Mouse (Mus musculus) embryonic facial prominence, embryonic 13.5 days (tissue): ENCODE results near the gene Trp53tg5. TPM values are rescaled to one million over a fixed set of nuclear protein-coding genes. Genes with fewer than 3 reads are reported as not detected.

Experiments
- ATAC-seq: fragments of 200-750 bp; cut with Nextera tagmentation; 2 replicates; pipeline ENCODE4 v1.8.0; 2017; ENCODE audit warnings: low read depth; ENCODE audit not compliant: insufficient number of reproducible peaks, insufficient read depth, low FRiP score, low TSS enrichment
- H3K27ac ChIP-seq: fragments of 300-500 bp; sonication (generic); 2 replicates; pipeline ENCODE4 v1.5.1; 2015; ENCODE audit warnings: moderate library complexity, mild to moderate bottlenecking, inconsistent platforms
- H3K27me3 ChIP-seq: fragments of 300-500 bp; sonication (generic); 2 replicates; pipeline ENCODE4 v1.6.1; 2015; ENCODE audit warnings: mild to moderate bottlenecking, inconsistent platforms
- H3K36me3 ChIP-seq: fragments of 300-500 bp; sonication (generic); 2 replicates; pipeline ENCODE4 v1.6.1; 2015; ENCODE audit warnings: mild to moderate bottlenecking, inconsistent platforms
- H3K4me1 ChIP-seq: fragments of 300-500 bp; sonication (generic); 2 replicates; pipeline ENCODE4 v1.6.1; 2015; ENCODE audit warnings: inconsistent platforms
- H3K4me2 ChIP-seq: fragments of 300-500 bp; sonication (generic); 2 replicates; pipeline ENCODE4 v1.6.1; 2015; ENCODE audit warnings: moderate library complexity, mild to moderate bottlenecking, inconsistent platforms
- H3K4me3 ChIP-seq: fragments of 300-500 bp; sonication (generic); 2 replicates; pipeline ENCODE4 v1.5.1; 2015; ENCODE audit warnings: mild to moderate bottlenecking, inconsistent platforms
- H3K9ac ChIP-seq: fragments of 300-500 bp; sonication (generic); 2 replicates; pipeline ENCODE4 v1.6.1; 2015; ENCODE audit warnings: mild to moderate bottlenecking, inconsistent platforms
- H3K9me3 ChIP-seq: fragments of 300-500 bp; sonication (generic); 2 replicates; pipeline ENCODE4 v1.6.1; 2016; ENCODE audit warnings: inconsistent platforms
- WGBS: fragments of 180-500 bp; shearing (Covaris S2); methylation state at CpG from one replicate; pipeline ENCODE4 v1.1.7; 2015; ENCODE audit warnings: mixed read lengths; 5-methylcytosine and 5-hydroxymethylcytosine counted together
- polyA plus RNA-seq: library from polyadenylated mRNA; unstranded; fragments of >200 nt; fragmentation: Nextera tagmentation; extraction: Ambion mirVana; gene quantifications from 2 replicates; pipeline ENCODE4 v1.2.1, GENCODE M21; 2015

Trp53tg5 gene
- polyA plus RNA-seq, 1 experiment from 2014 or later = not detected

DNA sequence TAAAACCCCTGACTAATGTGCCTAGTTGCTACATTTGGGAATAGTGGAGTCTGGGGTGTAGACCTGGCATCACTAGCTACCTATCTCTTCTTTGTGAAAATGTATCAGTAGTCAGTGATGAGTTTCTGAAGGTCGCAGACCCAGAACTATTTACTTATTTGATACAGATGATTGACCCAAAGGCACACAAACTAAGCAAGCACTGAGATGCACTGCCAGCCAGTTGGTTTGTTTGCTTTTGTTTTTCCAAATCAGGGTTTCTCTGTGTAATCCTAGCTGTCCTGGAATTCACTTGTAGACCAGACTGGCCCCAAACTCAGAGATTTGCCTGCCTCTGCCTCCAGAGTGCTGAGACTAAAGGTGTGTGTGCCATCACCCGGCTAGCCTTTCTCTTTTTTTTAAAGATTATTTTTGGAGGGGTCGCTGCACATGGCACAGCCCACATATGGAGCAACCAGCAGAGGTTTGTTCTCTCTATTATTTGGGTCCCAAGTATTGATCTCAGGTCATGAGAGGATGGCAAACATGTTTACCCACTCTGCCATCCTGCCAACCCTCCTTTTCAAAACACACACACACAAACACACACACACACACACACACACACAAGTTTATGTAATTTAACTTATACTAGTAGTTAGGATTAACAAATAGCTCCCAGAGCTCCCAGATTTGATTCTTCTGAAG lies 28.0 kb downstream of the Trp53tg5 start:
- no peak overlapping the region for H3K4me3 ChIP-seq
- H3K9me3 ChIP-seq = no peaks in the 10 kb centered on the region
- H3K9ac ChIP-seq = no peak overlapping the region
- WGBS = 83% methylated on average over 3 of the region's 3 CpGs
- no peak overlapping the region for H3K4me2 ChIP-seq
- H3K27me3 ChIP-seq = no peaks in the 10 kb centered on the region
- H3K36me3 ChIP-seq = no peaks in the 10 kb centered on the region
- H3K27ac ChIP-seq = no peak overlapping the region
- peaks cover 42% of the 10 kb centered on the region for H3K4me1 ChIP-seq
- no peak for ATAC-seq

DNA sequence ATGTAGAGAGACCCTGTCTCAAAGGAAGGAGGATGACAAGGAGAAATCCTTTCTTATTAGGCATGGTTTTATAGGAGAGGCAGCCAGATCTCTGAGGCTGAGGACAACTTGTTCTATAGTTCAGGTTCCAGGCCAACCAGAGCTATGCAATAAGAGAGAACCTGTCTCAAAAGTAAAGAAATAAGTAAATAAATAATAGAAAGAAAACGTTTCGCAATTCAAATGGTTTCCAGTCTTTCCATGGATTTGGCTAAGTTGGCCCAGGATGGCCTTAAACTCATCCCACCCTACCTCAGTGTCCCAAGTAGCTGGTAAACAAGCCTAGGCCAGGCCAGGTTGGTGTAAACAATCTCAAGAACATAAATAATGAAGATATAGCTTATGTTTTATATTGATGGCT lies 28.8 kb downstream of the Trp53tg5 start:
- Histone ChIP-seq H3K4me3 (no peak overlapping the region), H3K27ac (no peak overlapping the region), H3K27me3 (no peaks in the 10 kb centered on the region), H3K9me3 (no peaks in the 10 kb centered on the region), H3K9ac (no peak overlapping the region), H3K36me3 (no peaks in the 10 kb centered on the region; the same call in 1 of the 2 replicates), H3K4me2 (no peak overlapping the region), H3K4me1 (peaks cover 48% of the 10 kb centered on the region)
- no peak for ATAC-seq
- 87% methylated on average over 2 of the region's 2 CpGs for WGBS

DNA sequence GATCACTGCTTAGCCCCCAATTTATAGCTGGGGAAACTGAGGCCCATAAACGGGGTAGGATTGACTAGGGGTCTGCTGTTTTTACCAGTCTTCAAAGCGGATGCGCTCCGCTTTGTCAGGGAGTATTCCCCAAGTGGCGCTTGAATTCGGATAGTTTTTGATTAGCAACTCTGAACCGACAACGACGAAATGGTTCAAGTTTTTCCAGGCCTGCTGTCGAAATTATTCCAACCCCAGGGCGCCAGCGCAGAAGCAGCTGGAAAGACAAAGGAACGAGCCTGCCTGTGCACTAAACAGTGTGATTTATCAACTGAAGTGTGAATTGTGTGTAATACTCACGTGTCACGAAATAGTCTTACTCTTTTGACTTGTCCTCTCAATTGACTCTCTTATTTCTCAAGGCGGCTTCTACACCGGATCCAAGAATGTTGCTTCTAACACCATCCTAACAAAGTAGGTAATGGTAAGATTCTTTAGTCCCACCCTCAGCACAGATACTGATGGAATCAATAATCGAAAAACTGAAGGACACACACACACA lies 30.0 kb downstream of the Trp53tg5 start, which contains the start of gene Sdc4:
TSS of gene Sdc4 (minus strand) at position 428 of the 541 bp plus-strand sequence.
- peak within 1 kb of the TSS; percentile 76 for H3K4me3 ChIP-seq
- no peak for ATAC-seq
- peak within 1 kb of the TSS; percentile 89 for H3K9ac ChIP-seq
- H3K27me3 ChIP-seq = no peaks in the 10 kb centered on the region
- 9% methylated on average over 18 of the region's 18 CpGs for WGBS
- peak within 1 kb of the TSS; percentile 80 for H3K4me2 ChIP-seq
- no peaks in the 10 kb centered on the region for H3K9me3 ChIP-seq
- no peaks in the 10 kb centered on the region; the same call in 1 of the 2 replicates for H3K36me3 ChIP-seq
- H3K27ac ChIP-seq = peak within 1 kb of the TSS; percentile 85
- peaks cover 48% of the 10 kb centered on the region for H3K4me1 ChIP-seq

DNA sequence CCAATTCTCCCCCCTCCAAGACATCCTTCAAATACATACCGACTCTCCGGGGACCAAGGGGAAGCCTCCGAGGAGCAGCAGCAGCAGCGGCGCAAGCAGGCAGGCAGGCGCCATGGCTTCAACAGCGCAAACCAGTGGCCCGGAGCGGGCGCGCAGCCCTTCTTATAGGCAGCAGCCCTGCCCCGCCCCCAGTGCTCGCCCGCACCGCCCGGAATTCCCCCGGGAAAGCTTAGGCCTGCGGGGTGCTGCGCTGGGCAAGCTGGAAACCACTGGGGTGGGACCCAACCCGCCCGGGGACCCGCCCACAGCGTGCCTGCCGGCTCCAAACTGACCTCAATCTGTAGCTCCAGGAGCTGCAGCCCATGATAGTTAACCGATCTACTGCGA lies 30.5 kb downstream of the Trp53tg5 start:
- Histone ChIP-seq H3K9me3 (no peaks in the 10 kb centered on the region), H3K36me3 (no peaks in the 10 kb centered on the region; the same call in 1 of the 2 replicates), H3K27ac (peak overlapping the region; percentile 85), H3K27me3 (no peaks in the 10 kb centered on the region), H3K4me2 (peak overlapping the region; percentile 80), H3K4me1 (peaks cover 53% of the 10 kb centered on the region), H3K9ac (peak overlapping the region; percentile 89), H3K4me3 (peak overlapping the region; percentile 76)
- peak; percentile 84 for ATAC-seq
- WGBS = under 1% methylated on average over 26 of the region's 26 CpGs

GRCm38 (mm10) chr2:164442315-164443050 lies 31.0 kb downstream of the Trp53tg5 start:
- no peaks in the 10 kb centered on the region for H3K9me3 ChIP-seq
- H3K9ac ChIP-seq = peak overlapping the region; percentile 89
- H3K4me1 ChIP-seq = peaks cover 58% of the 10 kb centered on the region
- ATAC-seq = no peak
- peak overlapping the region; percentile 85 for H3K27ac ChIP-seq
- H3K27me3 ChIP-seq = no peaks in the 10 kb centered on the region
- peak overlapping the region; percentile 76 for H3K4me3 ChIP-seq
- H3K36me3 ChIP-seq = no peaks in the 10 kb centered on the region; the same call in 1 of the 2 replicates
- H3K4me2 ChIP-seq = peak overlapping the region; percentile 80
- 2% methylated on average over 29 of the region's 29 CpGs for WGBS

DNA sequence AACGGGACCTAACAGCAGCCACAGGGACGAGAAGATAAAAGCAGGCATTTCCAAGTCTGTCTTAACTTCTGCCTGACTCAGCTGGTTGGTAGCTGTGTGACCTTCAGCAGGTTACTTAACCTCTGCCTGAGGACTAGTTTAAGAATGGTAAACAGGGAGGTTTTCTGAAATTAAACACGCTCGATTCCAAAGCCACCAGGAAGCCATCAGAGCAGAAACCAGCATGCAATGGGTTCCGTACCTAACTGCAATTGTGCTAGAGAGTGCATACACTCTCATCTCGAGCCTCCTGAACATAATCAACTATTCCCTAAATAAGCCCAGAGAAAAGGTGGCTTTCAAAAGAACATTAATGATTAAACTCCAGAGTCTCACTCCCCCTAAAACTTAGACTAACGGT lies 31.8 kb downstream of the Trp53tg5 start:
- Histone ChIP-seq H3K4me3 (peak overlapping the region; percentile 76), H3K27me3 (no peaks in the 10 kb centered on the region), H3K27ac (no peak overlapping the region), H3K4me1 (peaks cover 64% of the 10 kb centered on the region), H3K9ac (peak overlapping the region; percentile 89), H3K9me3 (no peaks in the 10 kb centered on the region), H3K4me2 (peak overlapping the region; percentile 80), H3K36me3 (no peaks in the 10 kb centered on the region; the same call in 1 of the 2 replicates)
- ATAC-seq = no peak
- 21% methylated on average over 7 of the region's 7 CpGs for WGBS

DNA sequence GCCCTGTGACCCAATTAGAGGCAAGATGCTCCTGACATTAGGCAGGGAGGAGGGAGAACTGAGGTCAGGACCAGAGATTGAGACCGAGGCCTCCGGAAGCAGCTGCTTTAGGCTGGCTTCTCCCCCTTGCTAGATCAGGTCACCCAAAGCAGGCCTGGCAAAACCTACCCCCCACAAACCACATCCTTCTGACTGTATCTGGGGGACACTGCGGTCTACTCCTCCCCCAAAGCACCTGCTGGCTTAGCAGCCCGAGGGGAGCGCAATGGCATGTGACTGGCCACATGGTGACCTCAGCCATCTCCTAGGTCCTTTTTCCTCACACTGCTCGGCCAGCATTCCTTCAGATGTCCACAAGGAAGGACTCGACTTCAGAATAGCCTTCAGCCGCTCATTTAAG lies 32.4 kb downstream of the Trp53tg5 start:
- peak overlapping the region; percentile 37; the same call in 1 of the 2 replicates for H3K9ac ChIP-seq
- 29% methylated on average over 8 of the region's 8 CpGs for whole genome bisulfite sequencing
- no peaks in the 10 kb centered on the region; the same call in 1 of the 2 replicates for H3K36me3 ChIP-seq
- peaks cover 70% of the 10 kb centered on the region for H3K4me1 ChIP-seq
- peak overlapping the region; percentile 80 for H3K4me2 ChIP-seq
- H3K27me3 ChIP-seq = no peaks in the 10 kb centered on the region
- ATAC-seq = no peak
- no peak overlapping the region for H3K27ac ChIP-seq
- H3K9me3 ChIP-seq = no peaks in the 10 kb centered on the region
- H3K4me3 ChIP-seq = peak overlapping the region; percentile 76

GRCm38 (mm10) chr2:164440314-164440713 lies 33.2 kb downstream of the Trp53tg5 start:
- 0 out of 2 replicates have a peak overlapping the region, but pooled peaks have one; percentile 16 for H3K27ac ChIP-seq
- no peak overlapping the region for H3K4me3 ChIP-seq
- peak overlapping the region; percentile 80 for H3K4me2 ChIP-seq
- peaks cover 79% of the 10 kb centered on the region for H3K4me1 ChIP-seq
- no peaks in the 10 kb centered on the region for H3K27me3 ChIP-seq
- H3K36me3 ChIP-seq = no peaks in the 10 kb centered on the region; the same call in 1 of the 2 replicates
- H3K9ac ChIP-seq = no peak overlapping the region
- H3K9me3 ChIP-seq = no peaks in the 10 kb centered on the region
- ATAC-seq = no peak
- WGBS = 68% methylated on average over 5 of the region's 5 CpGs

- Histone ChIP-seq H3K4me3 (no peak overlapping the region), H3K4me1 (peaks cover 92% of the 10 kb centered on the region), H3K27me3 (no peaks in the 10 kb centered on the region), H3K9ac (no peak overlapping the region; the same call in 1 of the 2 replicates), H3K27ac (no peak overlapping the region), H3K9me3 (no peaks in the 10 kb centered on the region), H3K36me3 (no peaks in the 10 kb centered on the region; the same call in 1 of the 2 replicates), H3K4me2 (no peak overlapping the region)
- WGBS = 68% methylated on average over 3 of the region's 3 CpGs
- no peak for ATAC-seq
These were observed 34.5 kb downstream of the Trp53tg5 start for GRCm38 (mm10) chr2:164439001-164439421.

DNA sequence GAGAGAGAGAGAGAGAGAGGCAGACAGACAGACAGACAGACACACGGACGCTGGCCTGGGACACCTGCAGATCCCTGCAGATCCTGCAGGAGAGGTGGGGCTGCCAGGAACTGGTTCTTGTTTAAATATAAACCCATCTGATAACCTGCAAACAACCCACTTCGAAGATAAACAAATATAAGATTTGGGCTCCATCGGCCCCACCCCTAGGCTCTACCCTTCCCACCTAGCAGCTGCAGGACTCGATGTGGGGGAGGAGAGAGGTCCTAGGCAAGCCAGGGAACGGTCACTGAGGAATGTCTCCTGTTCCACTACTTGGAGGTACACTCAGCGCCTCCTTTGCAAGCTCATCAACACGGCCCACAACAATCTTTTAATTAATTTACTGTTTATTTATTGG lies 35.3 kb downstream of the Trp53tg5 start:
- Histone ChIP-seq H3K27me3 (no peaks in the 10 kb centered on the region), H3K9me3 (no peaks in the 10 kb centered on the region), H3K4me3 (no peak overlapping the region), H3K4me2 (no peak overlapping the region; the same call in 1 of the 2 replicates), H3K9ac (no peak overlapping the region), H3K27ac (no peak overlapping the region), H3K4me1 (peaks cover 93% of the 10 kb centered on the region), H3K36me3 (no peaks in the 10 kb centered on the region; the same call in 1 of the 2 replicates)
- 68% methylated on average over 8 of the region's 8 CpGs for WGBS
- ATAC-seq = no peak

DNA sequence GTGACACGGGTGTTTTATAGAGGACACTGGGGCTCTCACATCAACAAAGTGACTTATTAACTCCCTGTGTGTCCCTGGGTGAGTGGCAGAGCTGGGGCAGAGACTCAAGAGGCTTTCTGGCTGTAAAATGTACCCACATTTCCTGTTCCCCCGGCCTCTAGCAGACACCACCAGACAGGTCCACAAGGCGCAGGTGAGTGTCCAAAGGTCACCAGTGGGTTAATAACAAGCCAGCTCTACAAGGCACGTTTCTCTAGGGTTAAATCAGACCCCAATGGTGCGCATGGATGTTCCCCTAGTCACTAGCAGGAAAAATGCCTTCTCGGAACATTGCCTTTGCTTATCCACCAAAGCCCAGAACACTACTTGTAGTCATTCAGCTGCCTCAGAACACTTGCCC lies 35.8 kb downstream of the Trp53tg5 start:
- Histone ChIP-seq H3K36me3 (no peaks in the 10 kb centered on the region; the same call in 1 of the 2 replicates), H3K4me2 (no peak overlapping the region), H3K4me1 (peaks cover 95% of the 10 kb centered on the region), H3K9me3 (no peaks in the 10 kb centered on the region), H3K27ac (no peak overlapping the region), H3K4me3 (no peak overlapping the region), H3K9ac (no peak overlapping the region), H3K27me3 (no peaks in the 10 kb centered on the region)
- 59% methylated on average over 6 of the region's 6 CpGs for WGBS
- no peak for ATAC-seq
